Mouse (Mus musculus) hindbrain, embryonic 11.5 days (tissue): ENCODE data around the gene Large2. TPM values are rescaled to one million over a fixed set of nuclear protein-coding genes. Genes with fewer than 3 reads are reported as not detected.

Experiments used
- polyA plus RNA-seq: library from polyadenylated mRNA; unstranded; fragments of >200 nt; fragmentation: Nextera tagmentation; extraction: Ambion mirVana; gene quantifications from 2 replicates; pipeline ENCODE4 v1.2.1, GENCODE M21; 2014

Large2 gene
- polyA plus RNA-seq, 1 experiment from 2014 or later, result 4.0 TPM

Other genes starting within 250 kb of the Large2 start
- 18.4 and 20.8 TPM in 2 replicates for gene Pex16, start 193 bp downstream of the Large2 start, polyA plus RNA-seq
- 2.4 and 3.3 TPM in 2 replicates for gene 1700029I15Rik, start 7.7 kb upstream of the Large2 start, polyA plus RNA-seq
- gene Mapk8ip1, start 26.4 kb upstream of the Large2 start, polyA plus RNA-seq, result 33.3 and 39.0 TPM in 2 replicates
- 21.5 and 22.1 TPM in 2 replicates for gene Cry2, start 59.2 kb upstream of the Large2 start, polyA plus RNA-seq
- 8.7 and 9.0 TPM in 2 replicates for gene Slc35c1, start 85.7 kb upstream of the Large2 start, polyA plus RNA-seq
- 3.9 and 4.3 TPM in 2 replicates for gene Chst1, start 224.8 kb upstream of the Large2 start, polyA plus RNA-seq